Mouse (Mus musculus): ENCODE results near the gene Adamts14.
A peak's percentile ranks its signal among the peaks of the same experiment; 100 is the strongest.

Adamts14 gene

GRCm38 (mm10) chr10:61232858-61233567 lies 40.2 kb downstream of the Adamts14 start:
- no peak for DNase-seq (ENCODE audit: low spot score in 2 of 2)

- no peak for DNase-seq (ENCODE audit: low spot score in 2 of 2)
Measured at GRCm38 (mm10) chr10:61231756-61232155, 41.5 kb downstream of the Adamts14 start.

GRCm38 (mm10) chr10:61226784-61227396 lies 46.3 kb downstream of the Adamts14 start:
- no peak for DNase-seq (ENCODE audit: low spot score in 2 of 2)

- no peak for DNase-seq (ENCODE audit: low spot score in 2 of 2)
Measured at GRCm38 (mm10) chr10:61225694-61226093, 47.5 kb downstream of the Adamts14 start.

GRCm38 (mm10) chr10:61219318-61219717 lies 53.9 kb downstream of the Adamts14 start:
- DNase-seq (ENCODE audit: low spot score in 2 of 2) = no peak

GRCm38 (mm10) chr10:61216163-61216562 lies 57.1 kb downstream of the Adamts14 start:
- no peak for DNase-seq (ENCODE audit: low spot score in 2 of 2)

GRCm38 (mm10) chr10:61215658-61216057 lies 57.6 kb downstream of the Adamts14 start:
- no peak for DNase-seq (ENCODE audit: low spot score in 2 of 2)

GRCm38 (mm10) chr10:61212817-61213216 lies 60.4 kb downstream of the Adamts14 start:
- no peak for DNase-seq (ENCODE audit: low spot score in 2 of 2)

GRCm38 (mm10) chr10:61211743-61212142 lies 61.5 kb downstream of the Adamts14 start:
- DNase-seq (ENCODE audit: low spot score in 2 of 2) = peak; percentile 38 to 52

GRCm38 (mm10) chr10:61211105-61211504 lies 62.1 kb downstream of the Adamts14 start:
- DNase-seq (ENCODE audit: low spot score in 2 of 2) = no peak

GRCm38 (mm10) chr10:61208114-61208684 lies 65.0 kb downstream of the Adamts14 start:
- DNase-seq (ENCODE audit: low spot score in 2 of 2) = no peak

- no peak for DNase-seq (ENCODE audit: low spot score in 2 of 2)
Measured at GRCm38 (mm10) chr10:61203930-61204329, 69.3 kb downstream of the Adamts14 start.

GRCm38 (mm10) chr10:61201596-61202318 lies 71.5 kb downstream of the Adamts14 start:
- no peak for DNase-seq (ENCODE audit: low spot score in 2 of 2)

- DNase-seq (ENCODE audit: low spot score in 2 of 2) = no peak
Measured at GRCm38 (mm10) chr10:61200998-61201397, 72.2 kb downstream of the Adamts14 start.

- DNase-seq (ENCODE audit: low spot score in 2 of 2) = no peak
Measured at GRCm38 (mm10) chr10:61200232-61200820, 72.9 kb downstream of the Adamts14 start.

GRCm38 (mm10) chr10:61199566-61200213 lies 73.5 kb downstream of the Adamts14 start:
- peak; percentile 70 to 73 for DNase-seq (ENCODE audit: low spot score in 2 of 2)

- no peak for DNase-seq (ENCODE audit: low spot score in 2 of 2)
Measured at GRCm38 (mm10) chr10:61195718-61196291, 77.4 kb downstream of the Adamts14 start.

GRCm38 (mm10) chr10:61195216-61195615 lies 78.0 kb downstream of the Adamts14 start:
- no peak for DNase-seq (ENCODE audit: low spot score in 2 of 2)

- DNase-seq (ENCODE audit: low spot score in 2 of 2) = no peak
Measured at GRCm38 (mm10) chr10:61194611-61195010, 78.6 kb downstream of the Adamts14 start.

GRCm38 (mm10) chr10:61188010-61188409 lies 85.2 kb downstream of the Adamts14 start:
- no peak for DNase-seq (ENCODE audit: low spot score in 2 of 2)

GRCm38 (mm10) chr10:61187001-61187400 lies 86.2 kb downstream of the Adamts14 start:
- DNase-seq (ENCODE audit: low spot score in 2 of 2) = no peak

All from frontal cortex, postnatal 36 days (tissue).